Mouse (Mus musculus) neutrophil, adult 5-6 weeks (primary cell): ENCODE measurements around the gene Ift52. TPM values are rescaled to one million over a fixed set of nuclear protein-coding genes. Genes with fewer than 3 reads are reported as not detected.
"Not testable (repeated sequence)": the region's sequence is repeated elsewhere in the genome, so short reads cannot be mapped to it uniquely, and the experiment has no call there.

Experiments
- ATAC-seq: fragments of 151-379, 151-347 bp; 2 replicates; pipeline ENCODE4 v1.8.0; 2017; ENCODE audit warnings: mild to moderate bottlenecking, moderate TSS enrichment; ENCODE audit not compliant: insufficient number of reproducible peaks, poor library complexity, low FRiP score, severe bottlenecking; ENCODE audit errors: extremely low read depth
- total RNA-seq: library from RNA; stranded (forward); fragments of 200-1000 nt; gene quantifications from 2 replicates; pipeline ENCODE4 v1.2.3, GENCODE M21; 2017

The Ift52 gene
- total RNA-seq, 1 experiment from 2014 or later, result 22.3 TPM

- no peak for ATAC-seq
These were observed 16.1 kb upstream of the Ift52 start for GRCm38 (mm10) chr2:163001071-163001470.

- ATAC-seq, result no peak
These were observed 9.9 kb upstream of the Ift52 start for GRCm38 (mm10) chr2:163007299-163007698.

- no peak for ATAC-seq
These were observed 14.1 kb downstream of the Ift52 start for GRCm38 (mm10) chr2:163031289-163031688.

GRCm38 (mm10) chr2:163031757-163032156, 14.6 kb downstream of the Ift52 start:
- ATAC-seq, result no peak

GRCm38 (mm10) chr2:163032622-163033021, 15.5 kb downstream of the Ift52 start:
- ATAC-seq, result no peak

GRCm38 (mm10) chr2:163039940-163040339, 22.8 kb downstream of the Ift52 start:
- ATAC-seq, result no peak

DNA sequence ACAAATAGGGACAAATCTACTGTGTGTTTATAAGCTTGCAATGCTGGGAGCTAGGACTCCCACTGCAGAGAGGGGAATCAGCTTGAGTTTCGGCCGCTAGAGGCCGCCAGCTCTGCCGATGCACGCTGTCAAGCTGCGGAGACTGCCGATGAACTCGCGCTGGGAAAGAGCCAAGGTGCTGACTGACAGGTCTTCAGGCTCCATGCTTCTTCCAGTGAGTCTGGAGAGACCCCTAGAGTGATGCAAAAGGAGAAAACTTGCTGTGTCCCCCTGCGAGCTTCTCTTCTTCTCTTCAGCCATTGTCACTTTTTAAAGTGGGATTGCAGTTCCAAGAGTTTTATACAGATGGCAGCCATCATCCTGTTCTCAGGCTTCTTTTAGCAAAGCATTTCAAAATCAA, 31.0 kb downstream of the Ift52 start:
- ATAC-seq, result peak; percentile 76

DNA sequence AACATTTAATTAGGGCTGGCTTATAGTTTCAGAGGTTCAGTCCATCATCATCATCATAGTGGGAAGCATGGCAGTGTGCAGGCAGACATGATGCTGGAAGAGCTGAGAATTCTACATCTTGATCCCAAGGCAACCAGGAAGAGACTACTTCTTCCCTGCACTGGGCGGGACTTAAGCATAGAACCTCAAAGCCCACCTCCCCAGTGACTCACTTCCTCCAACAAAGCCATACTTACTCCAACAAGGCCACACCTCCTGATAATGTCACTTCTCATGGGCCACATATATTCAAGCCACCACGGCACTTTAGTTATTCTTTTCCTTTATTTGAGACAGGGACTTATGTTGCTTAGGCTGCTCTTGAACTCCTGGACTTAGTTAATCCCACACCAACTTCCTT, 32.0 kb downstream of the Ift52 start:
- ATAC-seq, result no peak

GRCm38 (mm10) chr2:163051691-163052090, 34.5 kb downstream of the Ift52 start:
- no peak for ATAC-seq

- no peak for ATAC-seq
These were observed 34.9 kb downstream of the Ift52 start for GRCm38 (mm10) chr2:163052101-163052500.

- no peak for ATAC-seq
These were observed 35.7 kb downstream of the Ift52 start for GRCm38 (mm10) chr2:163052826-163053225.

- peak; percentile 97 for ATAC-seq
These were observed 37.2 kb downstream of the Ift52 start, which contains the start of gene Mybl2 for GRCm38 (mm10) chr2:163054335-163054840. Gene Mybl2 (plus strand): TSS chr2:163054687.

- no peak for ATAC-seq
These were observed 37.8 kb downstream of the Ift52 start for GRCm38 (mm10) chr2:163054891-163055494.

- no peak for ATAC-seq
These were observed 38.6 kb downstream of the Ift52 start for GRCm38 (mm10) chr2:163055715-163056114.

- no peak for ATAC-seq
These were observed 39.4 kb downstream of the Ift52 start for GRCm38 (mm10) chr2:163056584-163056983.

GRCm38 (mm10) chr2:163058981-163059380, 41.8 kb downstream of the Ift52 start:
- ATAC-seq, result not testable (repeated sequence)

- ATAC-seq, result no peak
These were observed 43.5 kb downstream of the Ift52 start for GRCm38 (mm10) chr2:163060630-163061029.

GRCm38 (mm10) chr2:163061203-163062118, 44.3 kb downstream of the Ift52 start:
- ATAC-seq, result no peak

DNA sequence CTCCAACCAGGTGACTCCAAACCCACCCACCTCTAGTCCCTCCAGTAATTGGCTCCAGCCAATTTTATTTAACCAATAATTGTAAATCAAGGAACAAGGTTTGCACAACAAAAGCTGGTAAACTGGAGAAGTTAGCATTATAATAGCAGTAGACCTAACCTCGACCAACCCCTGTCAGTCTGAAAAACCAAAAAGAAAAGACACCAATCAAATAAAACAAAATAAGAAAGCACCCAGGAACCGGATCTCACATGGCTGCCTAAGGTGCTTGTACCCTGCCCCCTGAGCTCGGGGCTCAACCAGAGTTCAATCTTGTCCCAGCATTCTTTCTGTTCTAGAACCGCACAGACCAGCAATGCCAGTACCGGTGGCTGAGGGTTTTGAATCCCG, 45.0 kb downstream of the Ift52 start:
- no peak for ATAC-seq

DNA sequence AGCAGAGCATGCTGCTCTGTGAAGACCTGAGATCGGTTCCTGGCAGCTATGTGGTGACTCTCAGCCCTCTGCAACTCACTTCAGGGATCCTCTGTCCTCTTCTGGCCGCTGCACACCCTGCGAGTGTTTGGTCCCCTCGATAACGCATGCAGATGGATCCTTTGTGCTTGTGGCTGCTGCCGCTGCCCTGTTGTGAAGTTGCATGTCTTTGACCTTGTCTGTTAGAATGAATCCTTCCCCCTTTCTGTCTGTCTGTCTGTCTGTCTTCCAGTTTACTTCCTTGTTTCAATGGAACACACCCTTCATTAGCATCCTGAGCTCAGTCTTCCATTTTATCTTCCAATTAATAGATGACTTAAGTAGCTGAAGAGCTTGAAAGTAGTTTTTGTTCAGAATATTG, 49.2 kb downstream of the Ift52 start:
- ATAC-seq, result no peak
